Mouse (Mus musculus) c-Kit-positive CD71-positive TER-119-positive erythroid progenitor cells, embryonic 14.5 days (primary cell): ENCODE measurements around the gene Krt33a.

Source experiments
- DNase-seq: peaks from one replicate; pipeline ENCODE4 v3.0.0-alpha.2; 2013; ENCODE audit warnings: low spot score

The Krt33a gene

DNA sequence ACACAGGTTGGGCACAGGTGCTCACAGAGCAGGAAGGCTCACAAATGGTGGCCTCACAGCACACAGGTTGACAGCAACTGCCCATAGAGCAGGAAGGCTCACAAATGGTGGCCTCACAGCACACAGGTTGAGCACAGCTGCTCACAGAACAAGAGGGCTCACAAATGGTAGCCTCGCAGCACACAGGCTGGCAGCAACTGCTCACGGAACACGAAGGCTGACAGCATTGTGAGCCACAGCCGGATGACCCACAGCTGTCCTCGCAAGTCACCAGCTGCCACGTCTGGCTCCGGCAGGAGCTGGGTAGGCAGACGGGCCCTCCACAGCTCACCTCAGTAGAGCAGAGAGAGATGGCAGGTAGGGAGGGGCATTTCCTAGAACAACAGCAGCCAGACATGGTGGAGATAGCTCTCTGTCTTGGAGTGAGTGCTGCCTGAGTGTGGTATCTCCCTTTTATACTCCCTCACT lies 29.8 kb downstream of the Krt33a start, which contains the start of gene Krtap16-1:
Gene Krtap16-1, minus strand, starts transcription at position 418 of the 468 bp plus-strand sequence.
- no peak for DNase-seq

DNA sequence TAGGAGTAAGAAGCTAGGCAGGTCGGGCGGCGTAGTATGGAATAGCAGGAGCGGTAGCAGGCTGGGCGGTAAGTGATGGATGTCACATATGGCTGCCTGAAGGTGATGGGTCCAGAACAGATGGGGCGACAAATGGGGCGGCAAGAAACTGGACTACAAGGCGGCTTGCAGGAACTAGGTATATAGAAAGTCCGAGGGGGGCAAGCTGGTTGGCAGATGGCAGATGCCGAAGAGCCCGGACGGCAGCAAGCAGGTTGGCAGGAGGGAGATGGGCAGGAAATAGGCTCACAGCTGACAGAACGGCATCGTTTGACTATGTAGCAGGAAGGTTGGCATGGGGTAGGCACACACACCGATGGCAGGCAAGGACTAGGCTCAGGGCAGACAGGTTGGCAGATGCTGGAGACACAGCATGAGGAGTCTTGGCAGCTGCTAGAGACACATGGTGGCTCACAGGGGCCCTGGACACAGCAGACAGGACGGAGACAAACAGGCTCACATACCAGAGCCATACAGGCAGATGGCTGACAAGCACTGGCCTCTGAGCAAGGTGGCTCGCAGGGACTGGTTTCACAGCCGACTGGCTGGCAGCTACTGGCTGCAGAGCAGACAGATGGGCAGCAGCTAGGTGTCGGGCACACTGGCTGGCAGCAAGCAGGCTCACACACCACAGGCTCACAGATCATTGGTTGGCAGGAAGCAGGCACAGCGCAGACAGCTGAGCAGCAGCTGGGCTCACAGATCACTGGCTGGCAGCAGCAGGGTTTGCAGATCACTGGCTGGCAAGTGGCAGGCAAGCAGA lies 30.5 kb downstream of the Krt33a start:
- no peak for DNase-seq

GRCm38 (mm10) chr11:99983442-99983841 lies 32.6 kb downstream of the Krt33a start:
- no peak for DNase-seq

- DNase-seq = no peak
Observed at GRCm38 (mm10) chr11:99982731-99983130, 33.3 kb downstream of the Krt33a start.

- DNase-seq = no peak
Observed at GRCm38 (mm10) chr11:99978953-99979352, 37.1 kb downstream of the Krt33a start, which contains the start of gene Krtap29-1. Gene Krtap29-1, minus strand, starts transcription at chr11:99979053.

GRCm38 (mm10) chr11:99965961-99966360 lies 50.1 kb downstream of the Krt33a start:
- no peak for DNase-seq

GRCm38 (mm10) chr11:99964213-99964612 lies 51.8 kb downstream of the Krt33a start:
- DNase-seq = no peak
